Mouse (Mus musculus) cerebellum, adult 2 months (tissue): ENCODE measurements at regions not wholly inside any gene's neighbourhood (a gene's known extent, or its start where the extent isn't known, plus 50 kb on each side); places are given as distances from the start of the nearest gene placed in this dataset.

Experiments
- DNase-seq, 2 experiments: peaks; one replicate each; pipeline ENCODE4 v3.0.0; 2021
- H3K27ac ChIP-seq: fragments of 200-500 bp; 2 replicates; pipeline ENCODE4 v1.5.1; 2012; ENCODE audit warnings: low read length, control low read depth, inconsistent platforms; ENCODE audit not compliant: insufficient read depth
- H3K27me3 ChIP-seq: fragments of 200-500 bp; 2 replicates; pipeline ENCODE4 v1.6.1; 2012; ENCODE audit warnings: inconsistent platforms, mild to moderate bottlenecking, low read length, moderate library complexity; ENCODE audit not compliant: control insufficient read depth, insufficient read depth
- H3K4me1 ChIP-seq: fragments of 200-500 bp; 2 replicates; pipeline ENCODE4 v1.6.1; 2011; ENCODE audit warnings: low read length; ENCODE audit not compliant: control insufficient read depth, insufficient read depth
- H3K4me3 ChIP-seq: fragments of 200-500 bp; replicated peaks from 2 replicates; pipeline ENCODE3; 2011; ENCODE audit warnings: mild to moderate bottlenecking, low read depth, low read length, control low read depth; ENCODE audit not compliant: insufficient read depth
- CTCF ChIP-seq: fragments of 200-500 bp; IDR thresholded peaks from 2 replicates; pipeline ENCODE4 v1.5.1; 2011; ENCODE audit warnings: low read depth, mild to moderate bottlenecking, control low read depth, low read length, moderate library complexity, borderline replicate concordance; ENCODE audit not compliant: insufficient read depth
- POLR2A ChIP-seq: fragments of 200-500 bp; IDR thresholded peaks from 2 replicates; pipeline ENCODE4 v1.6.1; 2011; ENCODE audit warnings: low read length, control low read depth, borderline replicate concordance; ENCODE audit not compliant: insufficient read depth
- WGBS: fragments of 180-500 bp; shearing (Covaris S2); methylation state at CpG from one replicate; pipeline ENCODE4 v1.1.7; 2018; 5-methylcytosine and 5-hydroxymethylcytosine counted together

DNA sequence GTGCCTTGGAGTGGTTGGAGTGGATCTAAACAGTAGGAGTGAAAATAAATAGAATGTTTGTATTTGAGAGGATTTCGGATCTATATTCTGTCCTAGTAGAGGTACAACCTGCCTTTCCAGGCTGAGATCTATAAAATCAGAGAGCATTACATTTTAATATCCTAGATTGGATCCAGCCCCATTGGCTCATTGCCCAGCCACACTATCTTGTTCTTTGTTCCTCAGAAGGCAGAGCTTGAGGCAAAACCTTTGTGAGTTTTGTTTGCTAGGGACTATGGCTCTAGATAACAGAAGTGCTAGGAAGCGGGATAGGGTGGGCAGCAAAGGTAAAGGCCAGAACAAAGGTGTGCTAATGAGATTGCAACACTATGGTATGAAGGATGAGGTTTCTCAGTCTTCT is 78.7 kb upstream of the Cntln start:
- DNase-seq, result no peak
- Histone ChIP-seq H3K4me3 (no peak overlapping the region), H3K4me1 (no peaks in the 10 kb centered on the region), H3K27me3 (no peaks in the 10 kb centered on the region), H3K27ac (no peak overlapping the region)
- TF ChIP-seq CTCF, result no peak
- 91% methylated on average over 2 of the region's 2 CpGs for WGBS

DNA sequence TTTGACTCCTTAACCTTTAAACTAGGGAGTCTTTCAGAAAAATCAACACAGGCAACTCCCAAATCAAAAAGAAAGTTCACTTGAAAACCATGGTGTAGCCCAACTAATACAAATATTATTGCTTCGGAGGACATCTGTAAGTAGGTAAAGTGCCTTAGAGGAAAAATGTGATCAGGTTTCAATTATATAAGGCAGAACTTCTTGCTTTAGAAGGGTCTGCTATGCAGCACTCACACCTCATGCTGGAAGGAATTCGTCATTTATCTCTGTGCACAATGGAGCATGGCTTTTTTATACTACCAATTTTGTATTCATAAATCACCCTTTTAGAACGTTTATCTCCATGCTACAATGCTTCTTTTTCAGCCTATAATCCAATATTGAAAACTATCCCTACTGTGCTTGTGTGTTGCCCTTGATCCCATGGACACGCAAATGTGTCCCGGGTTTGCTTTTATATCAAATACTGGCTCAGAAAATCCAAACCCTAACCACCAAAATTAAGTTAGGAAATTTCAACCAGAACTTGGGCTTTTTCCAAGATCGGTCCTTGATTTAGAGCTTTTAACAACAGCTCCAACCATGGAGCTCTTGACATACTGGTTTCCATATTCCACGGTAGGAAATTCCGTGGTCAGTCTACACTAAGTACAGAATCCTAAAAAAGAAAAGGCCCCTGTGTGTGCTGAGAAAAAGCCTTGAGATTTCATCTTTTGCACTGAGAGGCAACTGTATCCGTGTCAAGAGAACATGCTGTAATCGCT is 90.8 kb upstream of the Cntln start:
- Histone ChIP-seq H3K4me3 (no peak overlapping the region), H3K27ac (no peak overlapping the region), H3K27me3 (no peaks in the 10 kb centered on the region; the same call in 1 of the 2 replicates), H3K4me1 (no peaks in the 10 kb centered on the region)
- WGBS, result 91% methylated on average over 10 of the region's 10 CpGs
- no peak for DNase-seq
- no peak for TF ChIP-seq POLR2A

DNA sequence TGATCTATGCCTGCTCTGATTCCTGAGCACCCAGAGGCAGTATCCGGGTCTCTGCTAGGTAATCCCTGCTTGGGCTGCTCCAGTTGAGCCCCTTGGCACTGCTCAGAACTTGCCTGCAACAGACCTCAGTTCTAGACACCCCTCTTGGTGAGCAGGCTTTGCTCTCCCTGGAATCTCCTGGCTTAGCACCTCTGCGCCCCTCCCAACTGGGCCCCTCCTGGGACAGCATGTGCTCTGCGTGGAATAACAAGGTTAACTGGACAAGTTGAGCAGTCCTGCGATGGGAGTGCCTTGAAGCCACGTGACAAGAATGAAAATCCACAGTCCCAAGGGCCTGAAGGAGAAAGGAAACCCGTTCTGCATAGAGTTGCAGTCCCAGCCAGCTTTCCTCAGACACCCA is 97.5 kb upstream of the Cntln start:
- 28% methylated on average over 6 of the region's 6 CpGs for WGBS
- Histone ChIP-seq H3K27ac (no peak overlapping the region), H3K4me1 (peaks cover 6% of the 10 kb centered on the region; the same call in 1 of the 2 replicates), H3K4me3 (no peak overlapping the region), H3K27me3 (no peaks in the 10 kb centered on the region; the same call in 1 of the 2 replicates)
- TF ChIP-seq CTCF, result no peak
- no peak for TF ChIP-seq POLR2A
- peak in 1 of 2 experiments; percentile 16 for DNase-seq

GRCm38 (mm10) chr4:84768161-84768560 is 93.1 kb upstream of the Bnc2 start:
- Histone ChIP-seq H3K27ac (no peak overlapping the region), H3K27me3 (no peaks in the 10 kb centered on the region), H3K4me1 (no peaks in the 10 kb centered on the region), H3K4me3 (no peak overlapping the region)
- DNase-seq, result no peak
- WGBS, result 52% methylated on average over 11 of the region's 11 CpGs
- TF ChIP-seq CTCF (no peak), POLR2A (no peak)

DNA sequence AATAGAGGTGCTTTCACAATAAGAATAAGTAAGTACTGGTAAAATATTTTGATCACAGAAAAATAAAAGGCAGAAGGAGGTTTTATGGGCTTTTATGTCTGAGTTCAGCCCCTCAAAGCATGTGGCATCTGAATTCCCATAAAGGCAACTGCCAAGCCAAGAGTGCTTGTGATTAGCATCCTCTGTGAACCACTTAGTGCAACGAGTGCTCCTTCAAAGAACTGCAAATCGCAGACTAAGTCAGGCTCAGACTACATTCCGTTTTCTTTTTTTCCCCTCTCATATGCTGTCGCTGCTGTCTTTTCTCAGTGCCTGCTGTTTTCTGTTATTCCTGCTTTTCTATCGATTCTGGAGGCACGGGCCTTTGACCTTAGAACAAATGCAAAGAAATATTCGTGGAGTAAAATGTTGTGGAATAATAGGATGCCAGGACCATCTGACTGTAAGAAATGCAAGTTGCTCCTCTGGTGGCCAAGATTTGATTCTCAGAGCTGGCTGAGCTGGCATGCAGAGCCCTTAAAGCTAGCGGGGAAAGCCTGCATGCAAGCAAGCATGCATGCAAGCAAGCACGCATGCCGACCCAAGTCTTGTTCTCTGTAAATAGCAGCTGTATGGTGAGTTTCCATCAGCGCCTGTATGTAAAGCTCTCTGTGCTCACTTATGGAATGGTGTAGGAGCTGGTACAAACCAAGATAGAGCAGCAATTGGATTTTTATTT is 91.8 kb upstream of the Bnc2 start:
- no peak for TF ChIP-seq CTCF
- TF ChIP-seq POLR2A, result no peak
- DNase-seq, result no peak
- H3K27me3 ChIP-seq, result no peaks in the 10 kb centered on the region
- H3K4me3 ChIP-seq, result no peak overlapping the region
- 47% methylated on average over 11 of the region's 11 CpGs for WGBS
- no peaks in the 10 kb centered on the region for H3K4me1 ChIP-seq
- no peak overlapping the region for H3K27ac ChIP-seq

GRCm38 (mm10) chr4:84757172-84757571 is 82.1 kb upstream of the Bnc2 start:
- TF ChIP-seq POLR2A (no peak), CTCF (no peak)
- no peaks in the 10 kb centered on the region for H3K27me3 ChIP-seq
- H3K4me1 ChIP-seq, result peaks cover 3% of the 10 kb centered on the region; the same call in 1 of the 2 replicates
- no peak overlapping the region for H3K4me3 ChIP-seq
- no peak for DNase-seq
- WGBS, result 94% methylated on average over 5 of the region's 5 CpGs
- H3K27ac ChIP-seq, result no peak overlapping the region

DNA sequence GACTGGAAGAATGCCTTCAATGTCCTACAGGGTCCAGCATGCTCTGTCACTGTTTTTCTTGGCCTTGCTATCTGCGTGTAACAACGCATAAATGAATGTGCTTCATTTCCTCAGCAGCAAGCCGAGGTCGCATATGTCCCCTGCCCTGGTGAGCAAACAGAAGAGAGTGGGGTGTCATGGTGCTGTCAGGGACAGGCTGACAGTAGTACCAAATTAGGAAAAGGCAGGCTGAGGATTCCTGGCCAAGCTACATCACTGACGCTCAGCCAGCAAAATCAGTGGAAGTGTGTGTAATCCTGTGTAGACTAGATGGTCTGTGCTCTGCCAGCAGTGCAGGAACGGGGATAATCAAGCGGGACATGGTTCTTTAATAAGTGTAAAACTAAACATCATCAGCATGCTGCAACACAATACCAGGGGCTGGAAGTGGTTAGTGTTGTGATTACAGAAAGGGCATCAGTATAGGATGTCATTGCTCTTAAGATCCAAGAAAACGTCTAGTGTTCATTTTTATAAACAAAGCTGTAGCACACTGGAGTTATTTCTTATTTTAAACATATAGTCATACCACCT is 77.6 kb upstream of the Bnc2 start:
- TF ChIP-seq POLR2A (no peak), CTCF (no peak)
- Histone ChIP-seq H3K4me3 (no peak overlapping the region), H3K27me3 (no peaks in the 10 kb centered on the region), H3K27ac (no peak overlapping the region), H3K4me1 (peaks cover 3% of the 10 kb centered on the region; the same call in 1 of the 2 replicates)
- no peak for DNase-seq
- 14% methylated on average over 8 of the region's 8 CpGs for WGBS

- Histone ChIP-seq H3K27ac (no peak overlapping the region), H3K4me1 (no peaks in the 10 kb centered on the region), H3K27me3 (no peaks in the 10 kb centered on the region; the same call in 1 of the 2 replicates), H3K4me3 (no peak overlapping the region)
- DNase-seq, result no peak
- no peak for TF ChIP-seq POLR2A
- TF ChIP-seq CTCF, result no peak
- 41% methylated on average over 2 of the region's 2 CpGs for WGBS
Measured at GRCm38 (mm10) chr4:84741301-84741700, 66.2 kb upstream of the Bnc2 start.
